Mouse (Mus musculus) E14TG2a.4 (cell line): Measurements from ENCODE around the gene Pnmal2.

Experiments used
- CTCF ChIP-seq: conservative IDR thresholded peaks from 2 replicates; pipeline ENCODE4 v1.5.1; 2014; ENCODE audit warnings: low read length
- POU5F1 ChIP-seq: IDR thresholded peaks from 2 replicates; pipeline ENCODE4 v1.6.1; 2014; ENCODE audit warnings: low read length, borderline replicate concordance

- no peak for TF ChIP-seq CTCF
- no peak for TF ChIP-seq POU5F1
These were observed 32.6 kb upstream of the Pnmal2 start for GRCm38 (mm10) chr7:16911904-16912303.
